Mouse (Mus musculus) forelimb bud, embryonic 11.5 days (tissue): ENCODE measurements around the gene Igll1.

Experiments used
- DNase-seq: peaks from one replicate; pipeline ENCODE4 v3.0.0-alpha.2; 2012; ENCODE audit warnings: low read depth, low spot score

Gene Igll1

DNA sequence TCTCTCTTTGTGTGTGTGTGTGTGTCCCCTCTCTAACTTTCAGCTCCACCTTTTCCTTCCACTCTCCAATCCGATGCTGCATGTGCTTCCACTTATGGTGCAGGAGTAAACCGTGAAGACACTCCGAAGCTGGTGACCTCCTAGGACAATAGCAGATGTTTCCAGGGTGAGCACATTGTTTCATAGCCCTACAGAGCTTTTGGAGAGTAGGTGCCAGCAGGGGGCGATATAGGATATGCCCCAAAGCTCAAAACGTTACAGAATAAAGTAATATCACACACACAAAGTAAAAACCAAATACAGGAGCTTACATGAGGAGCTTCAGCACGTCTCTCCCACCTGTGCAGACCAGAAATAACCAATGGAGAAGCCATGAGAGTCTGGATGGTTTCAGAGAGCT is 8.9 kb downstream of the Igll1 start:
- peak; percentile 46 for DNase-seq

DNA sequence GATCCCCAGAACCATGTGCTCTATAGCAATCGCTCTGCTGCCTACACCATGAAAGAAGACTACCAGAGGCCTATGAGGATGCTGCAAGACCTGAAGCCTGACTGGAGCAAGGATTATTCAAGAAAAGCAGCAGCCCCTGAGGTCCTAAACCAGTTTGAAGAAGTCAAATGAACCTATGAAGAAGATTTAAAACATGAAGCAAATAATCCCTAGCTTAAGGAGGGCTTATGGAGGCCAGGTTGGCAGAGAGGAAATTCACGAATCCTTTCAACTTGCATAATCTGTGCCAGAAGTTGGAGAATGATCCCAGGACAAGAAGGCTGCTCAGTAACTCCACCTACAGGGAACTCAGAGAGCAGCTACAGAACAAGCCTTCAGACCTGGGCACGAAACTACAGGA is 11.4 kb downstream of the Igll1 start:
- no peak for DNase-seq

DNA sequence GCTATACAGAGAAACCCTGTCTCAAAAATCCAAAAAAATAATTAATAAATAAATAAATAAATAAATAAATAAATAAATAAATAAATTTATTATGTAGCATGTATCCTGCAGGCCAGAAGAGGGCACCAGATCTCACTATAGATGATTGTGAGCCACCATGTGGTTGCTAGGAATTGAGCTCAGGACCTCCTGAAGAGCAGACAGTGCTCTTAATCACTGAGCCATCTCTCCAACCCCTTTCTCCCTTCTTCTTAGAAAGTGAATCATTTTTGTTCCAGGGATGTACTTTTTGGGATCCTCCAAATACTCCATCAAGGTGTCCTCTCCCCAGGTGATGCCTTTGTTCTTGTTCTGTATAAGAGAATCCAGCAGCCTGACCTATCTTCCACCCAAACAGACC is 14.6 kb downstream of the Igll1 start:
- DNase-seq: no peak

DNA sequence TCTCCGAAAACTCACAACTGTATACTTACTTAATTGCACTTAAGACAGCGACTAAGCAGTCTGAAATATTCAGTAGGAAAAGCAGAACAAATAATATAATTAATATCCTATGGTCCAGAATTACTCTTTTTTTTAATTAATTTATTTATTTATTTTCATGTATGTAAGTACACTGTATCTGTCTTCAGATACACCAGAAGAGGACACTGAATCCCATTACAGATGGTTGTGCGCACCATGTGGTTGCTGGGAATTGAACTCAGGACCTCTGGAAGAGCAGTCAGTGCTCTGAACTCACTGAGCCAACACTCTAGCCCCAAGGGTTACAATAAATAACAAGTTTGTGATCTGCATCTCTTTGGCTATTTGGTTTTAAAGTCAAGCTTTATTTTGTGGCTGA is 34.1 kb downstream of the Igll1 start:
- DNase-seq: no peak

DNA sequence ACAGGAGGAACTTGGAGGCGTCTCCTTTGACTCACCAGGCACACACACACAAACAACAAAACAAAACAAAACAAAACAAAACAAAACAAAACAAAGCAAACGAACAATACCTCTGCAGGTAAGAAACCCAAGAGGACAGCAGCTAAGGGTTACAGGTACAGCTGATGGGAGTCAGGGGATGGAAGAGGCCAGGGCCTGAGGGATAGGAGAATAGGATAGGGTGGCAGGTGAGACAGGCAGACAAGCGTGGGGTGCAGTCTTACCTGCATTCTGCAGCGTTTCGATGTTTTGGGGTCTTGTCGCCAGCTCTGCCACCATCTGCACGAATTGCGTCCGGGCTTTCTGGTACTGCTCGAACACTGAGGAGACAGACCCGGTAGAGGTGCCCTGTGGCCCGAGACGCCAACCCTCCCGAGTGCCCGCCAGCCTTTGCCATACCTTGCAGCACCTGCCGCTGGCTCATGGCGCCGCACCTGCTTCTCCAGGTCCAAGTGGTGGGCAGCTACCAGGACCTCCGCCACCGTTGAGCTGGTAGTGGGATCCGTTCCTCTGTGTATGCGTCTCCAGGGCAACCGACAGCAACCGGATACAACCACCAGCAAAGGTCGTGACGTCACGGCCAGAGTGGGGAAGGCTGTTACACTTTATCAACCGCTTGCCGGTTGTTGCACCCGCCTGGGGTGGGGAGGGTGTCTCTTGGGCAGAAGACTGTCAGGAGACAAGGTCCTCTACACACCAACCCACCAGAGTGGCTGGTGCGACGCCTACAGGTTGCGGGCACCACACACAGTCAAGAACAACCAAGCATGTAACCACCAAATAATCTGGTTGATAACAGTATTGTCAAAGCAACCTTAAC is 34.8 kb downstream of the Igll1 start, which contains the start of gene Spag6l:
Spag6l (minus strand) TSS at position 700 of the 859 bp plus-strand sequence.
- DNase-seq: peak; percentile 79

DNA sequence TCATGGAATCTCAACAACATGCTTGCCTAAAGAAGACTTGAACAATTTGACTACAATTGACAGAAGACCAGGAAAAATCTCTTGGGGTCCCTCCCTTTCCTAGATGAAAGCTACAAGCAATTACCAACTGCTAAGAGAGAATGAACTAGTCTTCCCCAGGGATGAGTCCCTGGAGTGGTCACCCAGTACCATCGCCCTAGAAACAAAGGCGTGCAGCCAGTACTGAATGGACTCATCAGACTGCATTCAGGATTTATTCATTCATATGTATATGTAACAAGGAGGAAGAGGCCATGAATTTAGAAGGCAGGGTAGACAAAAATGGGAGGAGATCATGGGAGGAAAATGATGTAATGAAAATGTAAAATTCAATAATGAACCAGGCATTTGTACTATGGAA is 37.6 kb downstream of the Igll1 start:
- DNase-seq: no peak

DNA sequence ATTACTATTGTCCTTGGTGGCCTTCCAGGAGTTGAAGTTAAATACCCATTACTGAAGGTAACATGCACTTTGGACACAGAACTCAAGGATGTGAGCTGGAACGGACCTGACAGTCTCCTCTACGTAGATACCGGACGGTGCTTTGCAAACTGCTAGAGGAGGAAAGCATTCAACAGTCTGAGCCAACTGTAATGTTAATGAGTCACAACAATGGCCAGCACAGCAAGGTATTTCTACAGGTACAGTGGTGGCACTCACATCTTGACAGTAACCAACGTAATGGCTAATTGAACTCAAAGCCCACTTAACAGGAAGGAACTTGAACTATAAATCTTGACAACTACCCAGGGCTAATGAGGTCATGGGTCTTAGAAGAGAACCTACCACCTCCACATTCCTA is 38.3 kb downstream of the Igll1 start:
- DNase-seq: no peak
